Mouse (Mus musculus): Measurements from ENCODE around the gene Cyp2w1. TPM values are rescaled to one million over a fixed set of nuclear protein-coding genes. Genes with fewer than 3 reads are reported as not detected.
"Not testable (repeated sequence)": the region's sequence is repeated elsewhere in the genome, so short reads cannot be mapped to it uniquely, and the experiment has no call there.

The Cyp2w1 gene
- total RNA-seq, 2 experiments from 2014 or later: not detected

DNA sequence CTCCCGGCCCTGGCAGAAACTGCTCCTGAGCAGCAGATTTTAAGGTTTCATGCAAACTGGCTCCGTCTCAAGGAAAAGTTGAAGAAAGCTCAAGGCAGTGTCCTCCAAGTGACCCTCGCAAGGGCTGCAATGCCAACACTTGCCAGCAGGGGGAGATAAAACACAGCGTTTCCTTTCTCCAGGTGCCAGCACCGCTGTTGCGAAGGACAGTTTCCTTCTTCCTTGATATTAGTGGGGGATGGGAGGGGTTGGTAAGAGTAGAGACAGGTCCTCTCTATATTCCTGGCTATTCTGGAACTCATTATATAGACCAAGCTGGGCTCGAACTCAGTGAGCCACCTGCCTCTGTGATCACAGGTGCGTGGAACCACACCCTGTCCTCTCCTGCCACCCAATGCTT lies 20.7 kb upstream of the Cyp2w1 start:
- DNase-seq (ENCODE audit: low spot score in 2 of 2): peak in 1 of 2 experiments; percentile 77

DNA sequence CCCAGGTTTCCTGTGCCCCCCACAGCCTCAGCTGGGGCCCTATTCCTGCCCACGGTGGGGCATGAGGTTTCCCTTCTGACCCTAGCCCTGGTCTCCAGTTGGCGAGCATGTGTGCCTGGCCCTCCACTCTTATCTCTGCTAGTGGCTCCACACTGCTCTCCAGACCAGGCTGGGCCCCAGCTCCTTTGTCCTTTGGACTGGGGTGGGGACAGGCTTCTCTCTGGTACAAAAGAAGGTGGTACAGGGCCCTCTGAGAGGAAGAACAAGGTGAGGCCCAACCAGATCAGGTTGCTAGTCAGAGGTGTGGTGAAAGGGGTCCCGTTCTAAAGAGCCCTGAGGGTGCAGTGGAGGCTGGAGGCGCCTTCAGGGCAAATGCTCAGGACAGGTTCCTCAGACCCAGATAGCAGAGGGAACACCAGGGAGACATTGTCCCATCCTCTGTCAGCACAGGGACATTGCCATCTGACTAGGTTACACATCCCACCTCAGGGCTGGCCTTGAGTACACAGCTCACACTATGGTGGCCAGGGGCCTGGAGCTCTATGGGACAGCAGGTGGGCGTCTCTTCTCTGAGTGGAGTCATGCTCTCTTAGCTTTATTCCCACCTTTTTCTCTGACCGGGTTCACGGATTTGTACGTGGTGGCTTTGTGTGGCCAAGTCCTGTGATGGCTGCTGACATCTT lies 19.7 kb upstream of the Cyp2w1 start:
- DNase-seq (ENCODE audit: low spot score in 2 of 2): no peak

DNA sequence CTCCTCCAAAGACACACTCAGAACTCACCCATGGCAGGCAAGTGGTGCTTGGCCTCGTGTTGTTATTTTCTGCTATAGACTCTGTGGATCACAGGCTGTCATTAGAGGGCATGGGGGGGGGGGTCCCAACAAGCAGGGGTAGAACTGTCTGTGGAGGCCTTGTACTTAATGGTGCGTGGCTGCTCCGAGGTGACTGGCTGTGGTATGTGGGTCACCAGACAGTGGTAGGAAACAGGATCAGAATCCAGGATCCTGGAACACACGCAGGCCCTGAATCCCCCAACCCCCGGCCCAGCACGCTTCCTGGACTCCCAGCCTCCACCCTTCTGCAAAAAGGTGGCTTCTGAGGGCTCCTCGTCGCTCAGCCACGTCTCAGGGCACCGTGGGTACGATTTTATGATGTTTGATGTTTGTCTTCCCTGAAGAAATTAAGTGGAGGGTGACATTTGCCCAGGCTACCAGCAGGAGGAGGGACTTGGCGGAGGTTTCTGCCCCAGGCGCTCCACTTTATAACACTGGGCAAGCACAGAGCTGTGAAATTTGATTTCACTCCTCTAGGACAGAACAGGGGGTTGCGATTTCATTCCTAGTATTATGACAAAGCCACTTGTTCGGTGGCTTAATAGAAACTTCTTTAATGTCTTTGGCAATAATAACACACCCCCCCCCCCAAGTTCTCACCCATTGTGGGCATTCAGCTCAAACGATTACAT lies 19.0 kb upstream of the Cyp2w1 start:
- no peak for DNase-seq (ENCODE audit: low spot score in 2 of 2)

DNA sequence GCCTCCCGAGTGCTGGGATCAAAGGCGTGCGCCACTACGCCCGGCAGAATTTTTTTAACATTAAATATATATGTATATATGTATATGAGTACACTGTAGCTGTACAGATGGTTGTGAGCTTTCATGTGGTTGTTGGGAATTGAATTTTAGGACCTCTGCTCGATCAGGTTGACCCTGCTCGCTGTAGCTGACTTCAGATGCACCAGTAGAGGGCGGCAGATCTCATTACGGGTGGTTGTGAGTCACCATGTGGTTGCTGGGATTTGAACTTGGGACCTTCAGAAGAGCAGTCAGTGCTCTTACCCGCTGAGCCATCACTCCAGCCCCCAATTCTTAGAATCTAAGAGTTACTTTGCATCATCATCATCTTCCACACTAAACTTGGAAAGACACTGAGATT lies 18.0 kb upstream of the Cyp2w1 start:
- DNase-seq (ENCODE audit: low spot score in 2 of 2): not testable (repeated sequence)

DNA sequence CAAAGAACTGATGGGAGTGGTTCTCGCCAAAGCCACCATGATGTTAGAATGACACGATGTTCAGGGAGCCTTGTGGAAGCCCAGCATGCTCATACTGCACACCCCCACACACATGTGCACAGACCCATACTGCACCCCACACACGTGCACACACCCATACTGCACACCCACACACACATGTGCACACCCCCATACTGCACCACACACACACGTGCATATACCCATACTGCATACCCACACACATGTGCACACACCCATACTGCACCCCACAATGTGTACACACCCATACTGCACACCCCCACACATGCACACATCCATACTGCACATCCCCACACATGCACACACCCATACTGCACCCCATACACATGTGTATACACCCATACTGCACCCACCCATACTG lies 16.8 kb upstream of the Cyp2w1 start:
- no peak for DNase-seq (ENCODE audit: low spot score in 2 of 2)

DNA sequence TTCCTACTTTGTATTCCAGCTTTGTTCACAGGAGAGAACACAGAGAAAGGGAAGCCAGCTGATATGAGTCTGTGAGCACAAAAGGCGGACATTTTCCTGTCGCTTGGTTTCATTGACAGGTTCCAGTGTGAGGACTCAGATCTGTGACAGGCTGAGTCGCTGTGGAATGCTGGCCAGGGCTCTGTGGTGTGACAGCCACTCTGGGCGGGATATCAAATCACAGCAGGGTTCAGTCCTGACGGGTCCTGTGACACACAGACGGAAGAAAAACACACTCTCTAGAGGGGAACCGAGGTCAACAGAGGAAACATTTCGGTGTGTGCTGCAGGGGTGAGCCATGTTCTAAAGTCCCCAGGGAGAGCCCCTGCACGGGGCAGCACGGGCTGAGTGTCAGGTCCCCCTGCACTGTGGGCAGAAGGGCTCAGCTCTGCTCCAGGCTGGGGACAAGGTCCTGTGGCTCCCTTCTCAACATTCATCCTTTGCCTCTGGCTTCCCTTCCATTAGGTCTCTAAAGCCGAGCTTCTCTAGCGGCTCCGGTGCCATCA lies 14.5 kb upstream of the Cyp2w1 start:
- no peak for DNase-seq (ENCODE audit: low spot score in 2 of 2)

DNA sequence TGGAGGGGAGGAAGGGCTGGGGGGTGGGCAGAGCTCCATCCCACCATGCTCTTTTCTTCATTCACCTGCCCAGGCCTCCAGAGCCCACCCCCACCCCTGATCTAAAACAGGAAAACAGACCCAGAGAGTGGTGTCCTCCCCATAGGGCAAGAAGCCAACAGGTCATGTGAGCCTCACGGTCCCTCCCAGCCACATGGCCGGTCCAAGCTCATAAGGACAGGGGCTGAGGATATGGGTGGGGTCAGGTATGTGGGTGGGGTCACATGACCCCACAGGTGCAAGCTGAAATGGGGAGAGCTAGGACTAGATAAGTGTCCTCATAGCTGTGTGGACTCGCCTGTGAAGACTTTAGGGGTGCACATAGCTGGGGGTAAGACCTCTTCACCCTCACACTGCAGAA lies 14.0 kb upstream of the Cyp2w1 start:
- no peak for DNase-seq (ENCODE audit: low spot score in 2 of 2)

DNA sequence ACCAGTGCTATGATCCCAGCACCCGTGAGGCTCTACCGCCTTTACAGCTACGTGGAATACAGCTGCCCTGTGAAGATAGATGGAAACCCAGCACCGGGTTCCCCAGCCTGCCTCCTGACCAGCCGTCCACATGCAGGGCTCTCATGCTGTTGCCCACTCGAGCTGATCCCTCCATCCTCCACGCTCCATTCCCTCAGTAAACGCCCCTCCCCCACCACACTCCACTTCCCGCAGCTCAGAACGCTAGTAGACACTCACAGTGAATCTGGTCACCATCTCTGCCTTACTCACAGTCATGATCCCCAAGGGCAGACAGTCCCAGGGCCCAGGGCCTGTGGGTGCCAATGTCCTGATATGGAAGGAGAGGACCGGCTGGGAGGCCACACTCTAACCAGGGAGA lies 13.5 kb upstream of the Cyp2w1 start:
- DNase-seq (ENCODE audit: low spot score in 2 of 2): no peak

DNA sequence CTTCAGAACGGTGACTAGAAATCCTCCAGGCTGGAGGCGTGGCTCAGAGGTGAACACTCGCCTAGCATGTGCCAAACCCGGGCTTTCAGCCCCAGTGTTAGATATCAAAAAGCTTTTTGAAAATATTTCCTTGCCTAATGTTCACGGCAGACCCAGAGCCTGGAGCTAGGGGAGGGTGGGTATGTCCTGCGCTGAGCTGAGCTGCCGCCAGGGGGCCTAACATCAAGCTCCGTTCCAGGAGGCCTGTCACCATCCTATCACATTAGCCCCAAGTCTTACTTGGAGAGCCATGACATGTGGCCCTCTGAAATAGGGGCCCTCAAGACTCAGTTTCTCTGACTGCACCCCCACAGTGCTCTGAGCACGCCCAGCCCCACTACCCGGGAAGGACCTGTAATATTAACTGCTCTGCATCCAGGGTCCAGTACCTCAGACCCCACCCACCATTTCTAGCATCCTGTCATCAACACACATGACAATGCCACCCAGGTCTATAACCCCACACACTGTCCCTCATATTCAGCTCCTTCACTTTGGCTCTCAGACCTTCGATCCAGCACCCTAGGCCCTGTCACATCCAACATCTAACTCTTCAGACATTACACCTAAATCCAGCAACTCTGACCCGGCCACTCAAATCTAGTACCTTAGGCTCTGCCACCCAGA lies 8.3 kb upstream of the Cyp2w1 start:
- peak; percentile 64 to 82 for DNase-seq (ENCODE audit: low spot score in 2 of 2)

DNA sequence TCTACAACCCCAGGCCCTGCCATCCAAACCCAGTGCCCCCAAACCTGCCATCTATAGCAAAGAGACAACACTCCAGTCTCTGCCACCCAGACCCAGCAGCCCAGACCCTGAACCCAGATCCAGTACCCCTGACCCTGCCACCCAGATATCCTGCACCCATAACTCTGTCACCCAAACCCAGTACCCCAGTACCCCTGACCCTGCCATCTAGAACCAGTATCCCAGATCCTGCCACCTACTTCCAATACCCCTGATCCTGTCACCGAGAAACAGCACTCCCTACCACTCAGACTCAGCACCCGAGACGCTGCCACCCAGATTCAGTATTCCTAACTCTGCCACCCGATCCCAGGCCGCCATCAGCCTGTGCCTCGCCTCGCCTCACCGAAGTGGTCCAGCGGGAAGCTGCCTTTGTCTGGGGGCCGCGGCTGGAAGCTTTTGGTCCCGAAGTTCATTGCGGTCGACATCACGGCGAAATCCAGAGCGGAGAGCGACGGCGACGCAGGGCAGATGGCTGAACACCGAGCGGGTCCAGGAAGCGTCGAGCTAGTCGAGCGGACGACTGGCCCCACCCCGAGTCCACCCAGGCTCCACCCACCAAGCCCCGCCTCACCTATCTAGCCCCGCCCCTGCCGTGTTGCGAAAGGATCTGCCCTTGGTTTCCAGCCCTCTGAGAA lies 7.6 kb upstream of the Cyp2w1 start:
- DNase-seq (ENCODE audit: low spot score in 2 of 2): peak; percentile 92 to 95

DNA sequence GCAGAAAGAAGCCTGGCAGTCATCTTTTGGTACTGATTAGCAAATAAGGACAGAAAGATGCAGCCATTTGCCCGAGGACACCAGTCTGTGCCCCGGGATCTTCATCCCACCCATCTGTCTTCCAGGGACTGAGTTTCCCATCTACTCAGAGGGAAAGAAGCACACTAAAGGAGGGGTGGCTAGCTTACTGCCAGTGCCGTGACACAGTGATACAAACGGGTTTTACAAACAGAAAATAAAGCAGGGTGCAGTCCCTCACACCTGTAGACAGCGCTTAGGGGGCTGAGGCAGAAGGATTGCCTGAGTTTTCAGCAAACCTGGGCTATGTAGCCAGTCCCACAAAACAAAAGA lies 7.1 kb upstream of the Cyp2w1 start:
- no peak for DNase-seq (ENCODE audit: low spot score in 2 of 2)

DNA sequence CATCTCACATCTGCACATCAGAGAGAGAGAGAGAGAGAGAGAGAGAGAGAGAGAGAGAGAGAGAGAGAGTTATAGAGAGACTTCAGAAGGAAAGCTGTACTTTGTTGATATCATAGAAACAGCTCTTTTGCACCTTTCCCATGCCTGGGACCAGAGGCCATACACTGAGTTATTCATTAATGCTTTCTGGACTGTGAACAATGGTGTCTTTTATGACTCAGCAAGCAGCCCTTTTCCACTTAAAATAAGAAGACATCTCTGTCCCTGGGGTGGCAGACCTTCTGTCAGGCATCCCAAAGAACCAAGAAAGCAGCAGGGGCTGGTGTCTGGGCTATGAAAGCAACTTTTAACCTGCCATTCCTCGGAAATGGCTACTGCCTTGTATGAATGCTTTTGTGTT lies 5.2 kb upstream of the Cyp2w1 start:
- no peak for DNase-seq (ENCODE audit: low spot score in 2 of 2)

DNA sequence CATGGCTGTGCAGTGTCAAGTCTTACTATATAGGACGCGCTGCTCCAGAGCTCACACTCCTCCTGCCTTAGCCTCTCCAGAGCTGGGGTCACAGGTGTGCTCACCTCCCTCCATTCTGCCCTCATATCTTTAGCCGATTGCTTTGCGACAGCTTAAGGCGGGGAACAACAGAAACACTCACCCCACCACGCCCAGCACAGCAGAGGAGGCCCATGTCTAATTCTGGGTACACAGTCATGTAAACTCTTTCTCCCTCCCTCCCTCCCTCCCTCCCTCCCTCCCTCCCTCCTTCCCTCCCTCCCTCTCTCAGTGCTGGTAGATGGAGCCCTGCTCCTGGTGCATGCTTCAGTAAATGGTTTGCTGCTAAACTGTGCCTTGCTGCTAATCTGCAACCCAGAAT lies 2.7 kb upstream of the Cyp2w1 start:
- DNase-seq (ENCODE audit: low spot score in 2 of 2): no peak

DNA sequence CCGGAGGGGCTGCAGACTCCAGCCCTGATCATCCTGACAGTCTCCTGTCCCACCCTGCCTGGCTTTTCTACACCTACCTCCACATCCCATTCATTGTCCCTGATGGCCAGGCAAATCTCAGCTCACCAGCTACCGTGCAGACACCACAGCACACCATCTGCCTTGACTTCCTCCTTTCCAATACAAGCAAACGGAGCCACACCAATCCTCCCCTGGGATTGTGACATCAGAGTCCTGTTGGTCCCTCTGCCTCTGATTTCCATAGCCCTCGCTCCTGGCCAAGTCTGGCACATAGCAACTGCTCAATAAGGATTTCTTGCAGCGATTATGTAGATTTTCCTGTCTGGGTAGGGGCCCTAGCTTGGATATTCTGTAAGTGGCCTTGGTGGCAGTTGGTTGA lies 1.3 kb upstream of the Cyp2w1 start, which contains the start of gene Cox19:
TSS of gene Cox19 (minus strand) at position 285 of the 400 bp plus-strand sequence.
- DNase-seq (ENCODE audit: low spot score in 2 of 2): no peak

DNA sequence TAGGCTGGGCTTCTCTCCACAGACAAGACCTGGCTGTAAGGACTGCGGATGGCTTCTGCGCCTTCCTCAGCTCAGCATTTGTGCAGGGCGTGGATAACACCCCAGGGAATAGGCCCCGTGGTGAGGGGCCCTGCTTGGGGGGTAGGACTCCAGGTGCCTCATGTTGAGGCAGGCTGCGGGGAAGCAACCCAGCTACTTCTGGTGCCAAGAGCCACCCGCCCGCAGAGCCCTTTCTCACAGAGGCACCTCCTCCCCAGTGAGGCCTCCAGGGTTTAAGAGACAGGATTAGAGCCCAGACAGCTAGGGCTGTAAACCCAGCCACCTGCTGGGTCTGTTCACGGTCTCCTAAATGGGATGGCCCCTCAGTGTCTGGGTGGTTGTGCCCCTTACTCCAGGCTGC lies 789 bp upstream of the Cyp2w1 start:
- DNase-seq (ENCODE audit: low spot score in 2 of 2): no peak

DNA sequence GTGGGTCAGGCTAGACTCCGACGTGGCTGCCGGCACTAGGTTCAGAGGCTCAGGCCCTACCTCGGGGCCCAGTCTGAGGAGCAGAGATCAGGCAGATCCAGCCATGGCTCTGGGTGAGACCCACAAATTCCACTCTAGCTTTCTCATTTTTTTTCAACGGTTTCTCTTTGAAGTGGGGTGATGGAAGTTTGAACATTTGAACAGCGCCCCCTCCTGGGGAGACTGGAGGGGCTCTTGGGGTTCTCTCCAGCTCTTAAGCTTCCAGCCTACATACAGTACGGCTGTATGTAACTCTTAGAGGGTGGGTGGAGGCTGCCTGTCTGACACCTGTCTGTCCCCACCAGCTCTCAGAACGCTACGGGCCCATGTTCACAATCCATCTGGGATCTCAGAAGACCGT lies 1.1 kb downstream of the Cyp2w1 start:
- DNase-seq (ENCODE audit: low spot score in 2 of 2): no peak

DNA sequence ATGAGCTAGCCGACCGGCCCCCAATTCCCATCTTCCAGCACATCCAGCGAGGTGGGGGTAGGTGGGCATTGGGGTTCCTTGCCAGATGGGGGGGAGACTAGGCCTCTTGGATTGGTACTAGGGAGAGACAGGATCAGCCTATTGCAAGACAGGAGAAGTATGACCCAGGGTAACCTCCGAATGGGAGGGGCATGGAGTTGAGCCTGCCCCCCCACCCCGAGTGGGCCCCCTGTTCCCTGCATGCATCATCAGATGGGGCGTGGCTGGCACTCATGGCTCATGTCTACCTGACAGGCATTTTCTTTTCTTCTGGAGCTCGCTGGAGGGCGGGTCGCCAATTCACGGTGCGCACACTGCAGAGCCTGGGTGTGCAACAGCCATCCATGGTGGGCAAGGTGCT lies 1.5 kb downstream of the Cyp2w1 start:
- no peak for DNase-seq (ENCODE audit: low spot score in 2 of 2)

DNA sequence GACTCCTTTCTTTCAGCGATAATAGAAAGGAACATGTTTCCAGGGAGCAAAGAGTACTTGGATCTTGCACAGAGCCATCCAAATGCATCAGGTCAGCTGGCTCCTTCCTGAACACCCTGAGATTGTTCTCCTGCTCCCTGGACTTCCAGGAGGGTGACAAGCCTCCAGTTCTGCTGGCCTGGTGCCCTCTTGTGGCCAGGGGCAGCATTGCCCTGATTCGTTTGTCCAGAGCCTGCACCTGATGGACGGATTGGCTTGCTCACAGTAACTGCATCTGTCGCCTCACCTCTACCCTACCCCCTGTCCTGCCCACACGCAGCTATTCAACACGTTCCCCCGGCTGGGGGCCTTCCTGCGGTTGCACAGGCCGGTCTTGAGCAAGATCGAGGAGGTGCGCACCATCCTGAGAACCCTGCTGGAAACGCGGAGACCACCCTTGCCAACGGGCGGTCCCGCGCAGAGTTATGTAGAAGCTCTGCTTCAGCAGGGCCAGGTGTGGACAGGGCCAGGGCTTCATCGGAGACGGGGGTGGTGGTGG lies 2.9 kb downstream of the Cyp2w1 start:
- peak; percentile 61 to 86 for DNase-seq (ENCODE audit: low spot score in 2 of 2)

DNA sequence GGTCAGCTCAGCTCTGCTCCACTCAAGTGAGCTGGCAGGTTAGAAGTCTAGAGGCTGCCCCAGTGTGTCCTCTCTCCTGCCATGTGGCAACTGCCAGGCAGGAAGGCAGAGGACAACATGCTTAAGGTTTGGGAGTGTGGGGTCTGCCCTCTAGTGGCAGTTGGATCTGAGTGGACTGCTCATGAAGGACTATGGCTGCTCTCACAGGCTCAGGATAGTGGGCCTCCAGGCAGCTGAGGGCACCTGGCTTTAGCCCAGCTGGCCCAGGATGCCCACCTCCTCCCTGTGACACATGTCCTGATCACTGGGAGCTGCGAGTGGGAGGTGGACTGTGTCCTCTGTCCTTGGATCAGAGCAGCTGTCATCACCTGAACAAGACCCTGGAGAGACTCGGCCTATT lies 6.2 kb downstream of the Cyp2w1 start:
- DNase-seq (ENCODE audit: low spot score in 2 of 2): no peak

DNA sequence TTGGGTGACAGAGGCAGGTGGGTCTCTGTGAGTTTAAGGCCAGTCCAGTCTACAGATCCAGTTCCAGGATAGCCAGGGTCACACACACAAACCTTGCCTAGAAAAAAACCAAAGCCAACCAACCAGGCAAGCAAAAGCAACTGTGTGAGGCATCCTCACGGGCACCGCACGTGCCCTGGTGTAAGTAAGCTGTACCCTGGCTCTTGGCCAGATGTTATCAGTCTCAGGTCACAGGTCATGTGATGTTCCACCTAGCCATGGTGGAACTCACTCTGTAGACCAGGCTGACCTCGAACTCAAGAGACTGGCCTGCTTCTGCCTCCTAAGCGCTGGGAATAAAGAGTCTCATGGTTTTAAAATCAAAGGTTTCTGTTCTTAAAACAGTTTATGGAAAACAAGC lies 6.8 kb downstream of the Cyp2w1 start:
- no peak for DNase-seq (ENCODE audit: low spot score in 2 of 2)

DNA sequence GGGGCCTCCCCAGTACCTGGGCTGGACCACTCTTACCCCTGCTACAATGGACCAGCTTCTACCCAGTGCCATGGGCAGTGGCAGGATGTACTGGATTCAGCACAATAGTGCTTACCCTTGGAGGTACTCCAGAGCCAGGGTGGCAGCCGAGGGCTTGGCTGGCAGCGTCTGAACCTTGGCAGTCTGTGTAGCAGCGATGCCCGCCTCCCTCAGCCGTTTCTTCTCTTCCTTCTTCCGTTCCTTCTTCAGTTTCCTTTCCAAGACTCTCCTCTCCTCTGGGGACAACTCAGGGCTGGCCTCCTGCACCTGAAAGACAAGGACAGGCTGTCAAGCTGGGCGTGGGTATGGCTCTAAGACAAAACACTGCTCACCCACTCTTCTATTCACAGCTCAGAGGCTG lies 11.4 kb downstream of the Cyp2w1 start:
- no peak for DNase-seq (ENCODE audit: low spot score in 2 of 2)
